Mouse (Mus musculus) left cerebral cortex, adult 11 months (tissue): ENCODE measurements around the gene Ppy.
A peak's percentile ranks its signal among the peaks of the same experiment; 100 is the strongest.

ENCODE experiments used
- DNase-seq: peaks from one replicate; pipeline ENCODE4 v3.0.0; 2022; ENCODE audit warnings: low spot score

Ppy gene

GRCm38 (mm10) chr11:102087931-102088898 lies 12.9 kb downstream of the Ppy start, which contains the start of gene Mpp2:
Gene Mpp2, minus strand, starts transcription at chr11:102088515.
- no peak for DNase-seq

DNA sequence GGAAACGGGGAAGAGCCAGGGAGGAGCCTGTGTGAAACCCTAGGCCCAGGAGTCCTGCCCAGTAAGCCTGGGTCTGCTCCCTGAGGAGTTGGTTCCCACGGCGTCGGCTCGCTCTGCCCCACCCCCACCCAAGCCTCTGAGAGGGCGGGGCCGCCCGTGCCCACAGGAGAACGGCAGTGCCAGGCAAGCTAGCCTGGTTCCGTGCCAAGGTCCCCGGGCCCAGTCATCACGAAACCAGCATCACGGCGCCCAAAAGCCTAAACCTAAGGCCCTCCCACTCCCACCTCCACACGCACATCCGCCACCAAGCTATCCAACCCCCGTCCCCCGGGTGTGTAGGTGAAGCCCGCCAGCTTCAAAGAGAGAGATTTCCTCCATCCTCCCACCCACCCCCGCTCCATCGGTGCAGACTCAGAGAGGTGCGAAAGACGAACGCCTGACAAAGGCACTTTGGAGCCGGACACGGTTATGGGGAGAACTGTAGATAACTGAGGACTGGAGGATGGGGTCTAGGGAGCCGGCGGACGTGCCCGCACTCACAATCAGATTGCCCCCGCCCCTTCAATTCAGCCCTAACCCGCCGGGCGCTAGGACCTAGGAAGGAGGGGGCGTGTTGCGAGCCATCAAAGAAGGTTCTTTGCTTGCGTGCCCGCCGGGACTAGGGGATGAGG lies 13.9 kb downstream of the Ppy start:
- peak; percentile 77 for DNase-seq

GRCm38 (mm10) chr11:102086331-102086730 lies 14.8 kb downstream of the Ppy start:
- peak; percentile 70 for DNase-seq

DNA sequence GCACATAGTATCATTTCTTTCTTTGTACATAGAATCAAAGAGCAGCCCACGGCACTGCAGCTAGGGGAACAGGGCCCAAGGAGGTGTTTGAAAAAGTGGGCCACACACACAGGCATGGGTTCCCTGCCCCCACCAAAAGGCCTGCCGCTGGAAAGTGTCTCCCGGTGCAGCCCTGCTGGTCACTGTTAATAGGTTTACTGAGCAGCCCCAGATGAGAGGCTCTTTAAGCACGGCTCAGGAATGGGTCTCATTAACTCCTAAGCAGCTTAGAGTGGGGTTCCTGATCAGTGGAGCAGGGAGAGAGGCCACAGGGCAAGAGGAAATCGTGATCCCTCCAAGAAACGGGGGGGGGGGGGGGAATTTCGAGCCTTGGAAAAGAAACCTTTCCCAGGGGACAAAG lies 17.0 kb downstream of the Ppy start:
- DNase-seq, result no peak

DNA sequence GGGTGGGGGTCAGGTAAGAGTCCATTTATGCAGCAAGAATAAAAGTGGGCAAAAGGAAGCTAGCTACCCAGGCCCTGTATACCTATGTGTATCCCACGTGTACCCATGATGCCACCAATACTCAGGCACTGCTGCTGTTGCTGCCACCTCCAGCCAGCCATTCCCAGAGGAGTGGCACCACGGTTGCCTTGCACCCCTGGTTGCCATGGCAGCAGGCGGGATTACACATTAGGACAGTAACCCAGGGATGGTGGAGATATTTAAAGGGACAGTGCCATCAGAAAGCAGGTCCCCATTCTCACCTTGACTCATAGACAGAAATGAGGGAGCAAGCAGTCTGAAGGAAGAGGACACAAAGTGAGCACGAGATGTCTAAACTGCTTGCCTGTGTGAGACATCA lies 17.9 kb downstream of the Ppy start:
- DNase-seq, result no peak

GRCm38 (mm10) chr11:102082322-102082721 lies 18.8 kb downstream of the Ppy start:
- DNase-seq, result peak; percentile 72

- no peak for DNase-seq
Observed at GRCm38 (mm10) chr11:102073722-102074121, 27.4 kb downstream of the Ppy start.

DNA sequence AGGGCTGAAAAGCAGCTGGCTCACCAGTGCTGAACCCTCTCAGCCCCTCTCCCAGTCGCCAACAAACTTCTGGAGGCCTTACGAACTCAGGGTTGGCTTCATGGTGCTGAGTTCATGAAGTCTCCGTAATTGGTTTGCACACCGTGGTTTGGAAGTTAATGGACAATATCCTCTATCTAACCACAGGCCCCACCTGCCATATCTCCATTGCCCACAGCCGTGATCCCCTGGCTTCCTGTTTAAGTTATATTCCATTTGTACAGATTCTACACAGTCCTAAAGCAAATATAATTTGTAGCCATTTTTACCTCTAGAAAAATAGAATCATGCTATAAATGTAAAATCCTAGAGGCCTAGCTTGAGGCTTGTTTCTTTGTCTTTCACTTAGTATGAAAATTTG lies 28.4 kb downstream of the Ppy start:
- DNase-seq, result no peak

GRCm38 (mm10) chr11:102070426-102070825 lies 30.7 kb downstream of the Ppy start:
- no peak for DNase-seq

DNA sequence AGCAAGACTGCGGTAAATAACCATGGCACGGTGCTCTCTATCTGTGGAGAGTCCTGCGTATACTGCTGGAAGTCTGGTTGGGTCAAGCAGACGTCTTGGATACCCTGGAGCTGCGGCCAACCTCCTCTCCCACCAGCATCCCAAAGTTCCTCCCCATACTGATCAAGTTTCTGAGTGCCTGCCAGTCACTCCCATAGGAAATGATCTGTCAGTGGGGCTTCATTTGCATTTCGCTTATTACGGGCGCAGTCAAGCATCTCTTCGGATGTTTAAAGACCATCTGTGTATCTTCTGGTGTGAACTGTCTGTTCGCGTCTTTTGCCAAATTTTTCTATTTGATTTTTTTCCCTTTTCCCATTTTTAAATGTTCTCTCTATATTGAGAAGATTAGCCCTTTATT lies 31.5 kb downstream of the Ppy start:
- DNase-seq, result no peak

DNA sequence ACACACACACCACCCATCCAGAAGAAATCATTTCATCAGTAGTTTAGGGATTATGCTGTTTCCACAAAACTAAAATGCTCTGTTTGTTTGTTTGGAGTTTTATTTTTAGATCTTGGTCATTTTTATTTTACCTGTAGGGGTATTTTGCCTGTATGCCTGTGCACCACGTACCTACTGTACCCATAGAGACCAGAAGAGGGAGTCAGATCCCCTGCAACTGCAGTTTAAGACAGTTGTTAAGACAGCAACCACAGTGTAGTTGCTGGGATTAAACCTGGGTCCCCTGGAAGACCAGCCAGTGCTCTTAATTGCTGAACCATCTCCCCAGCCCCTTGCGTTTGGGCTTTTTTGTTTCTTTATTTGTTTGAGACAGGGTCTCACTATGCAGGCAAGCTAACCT lies 32.1 kb downstream of the Ppy start:
- no peak for DNase-seq

GRCm38 (mm10) chr11:102063076-102063475 lies 38.0 kb downstream of the Ppy start:
- DNase-seq, result no peak

DNA sequence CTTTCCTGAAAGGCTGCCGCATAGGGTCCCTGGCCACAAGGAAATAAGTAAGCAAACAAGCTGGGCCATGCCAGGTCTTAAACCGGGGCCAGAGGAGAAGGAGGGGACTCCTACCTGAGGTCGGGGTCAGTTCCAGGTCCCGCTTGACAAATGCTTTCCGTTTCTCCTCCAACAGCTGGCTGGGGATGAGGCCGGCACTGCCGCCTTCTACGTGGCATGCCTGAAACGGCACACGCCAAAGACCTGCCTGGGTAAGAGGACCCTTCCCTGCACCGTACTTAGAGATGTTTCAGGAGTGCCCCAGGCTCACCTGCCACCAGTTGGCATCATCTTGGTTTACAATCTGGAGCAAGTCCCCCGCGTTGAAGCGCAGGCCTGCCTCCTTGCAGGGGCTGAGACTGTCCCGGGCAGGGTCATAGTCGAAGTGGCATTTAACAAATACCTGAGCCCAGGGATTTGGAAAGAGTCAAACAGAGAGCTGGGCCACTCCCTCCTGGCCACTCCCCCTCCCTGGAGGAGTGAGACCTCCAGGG lies 39.1 kb downstream of the Ppy start:
- no peak for DNase-seq

DNA sequence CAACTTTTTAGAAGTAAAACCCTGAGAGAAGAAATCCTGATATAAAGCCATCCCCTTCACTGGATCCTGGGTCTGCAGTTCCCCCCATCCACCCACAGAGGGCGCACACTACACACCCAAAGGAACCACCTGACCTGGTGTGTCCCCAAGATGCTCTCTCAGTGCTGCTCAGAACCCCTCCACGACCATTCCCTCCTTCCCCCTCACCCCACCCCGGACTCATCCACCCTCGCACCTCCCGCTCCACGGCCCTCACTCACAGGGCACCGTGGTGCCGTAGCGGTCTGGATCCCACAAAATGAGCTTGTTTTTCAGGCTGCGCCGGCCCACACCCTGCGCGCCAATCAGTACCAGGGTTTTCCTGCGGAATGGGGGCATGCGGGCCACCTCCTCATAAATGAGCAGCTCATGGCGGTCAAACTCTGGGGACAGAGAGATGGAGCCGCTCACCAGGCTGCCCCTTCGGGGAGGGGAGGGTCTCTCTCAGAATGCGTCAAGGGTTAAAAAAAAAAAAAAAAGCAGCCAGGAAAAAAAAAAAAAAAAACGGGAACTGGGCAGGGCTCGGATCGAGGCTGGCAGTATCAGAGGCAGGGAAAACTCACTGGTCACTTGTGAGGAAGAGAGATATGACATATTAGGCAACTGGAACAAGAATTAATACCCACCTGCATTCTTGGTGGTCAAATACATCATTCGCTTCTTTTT lies 39.7 kb downstream of the Ppy start:
- DNase-seq, result peak; percentile 77

- no peak for DNase-seq
Observed at GRCm38 (mm10) chr11:102053847-102054246, 47.3 kb downstream of the Ppy start.

GRCm38 (mm10) chr11:102053183-102053582 lies 47.9 kb downstream of the Ppy start:
- no peak for DNase-seq

GRCm38 (mm10) chr11:102052697-102053096 lies 48.4 kb downstream of the Ppy start:
- no peak for DNase-seq

DNA sequence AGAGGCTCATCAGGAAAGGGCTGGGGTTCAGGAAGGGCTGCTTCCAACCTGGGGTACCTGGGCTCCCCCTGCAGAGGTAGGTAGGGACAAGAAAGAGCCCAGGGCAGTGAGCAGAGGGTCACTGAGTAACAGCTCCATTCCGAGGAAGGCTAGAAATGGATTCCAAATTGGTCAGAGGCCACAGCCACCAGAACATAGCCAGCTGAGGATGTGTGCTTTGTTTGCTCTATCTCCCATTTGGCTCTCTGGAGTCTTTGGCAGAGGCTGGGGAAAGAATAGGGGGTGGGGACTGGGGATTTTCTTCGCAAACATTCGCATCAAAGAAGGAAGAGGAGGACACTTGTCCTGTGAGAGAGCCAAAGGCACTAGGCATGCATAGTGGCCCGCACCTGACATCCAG lies 49.2 kb downstream of the Ppy start:
- no peak for DNase-seq

GRCm38 (mm10) chr11:102051541-102051940 lies 49.6 kb downstream of the Ppy start:
- DNase-seq, result no peak
